Mouse (Mus musculus): ENCODE results near the gene Adgrg5. TPM values are rescaled to one million over a fixed set of nuclear protein-coding genes. Genes with fewer than 3 reads are reported as not detected.

Adgrg5 gene
- polyA plus RNA-seq, 1 experiment from 2014 or later, result 0.15 TPM

DNA sequence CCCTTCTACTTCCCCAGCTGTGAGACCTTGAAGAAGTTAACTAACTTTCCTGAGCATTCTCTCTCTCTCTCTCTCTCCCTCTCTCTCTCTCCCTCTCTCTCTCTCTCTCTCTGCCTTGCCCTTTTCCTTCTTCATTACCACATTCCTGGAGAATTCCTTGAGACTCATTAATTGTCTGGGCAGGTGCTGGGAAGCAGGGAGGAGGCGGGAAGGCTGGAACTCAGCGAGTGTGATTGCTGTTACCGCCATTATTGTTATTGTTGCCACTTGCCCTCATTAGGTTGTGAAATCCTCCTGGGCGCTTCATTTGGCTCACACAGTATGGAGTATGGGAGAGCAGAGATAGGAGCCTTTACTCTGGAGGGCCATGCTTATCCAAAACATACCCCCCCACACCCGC lies 59.7 kb downstream of the Adgrg5 start:
- H3K36me3 ChIP-seq (ENCODE audit: control insufficient read depth, insufficient read depth, low read length), result no peaks in the 10 kb centered on the region
- peak overlapping the region; percentile 3; the same call in 1 of the 2 replicates for H3K4me2 ChIP-seq (ENCODE audit: low read depth, low read length)
- no peak overlapping the region for H3K9ac ChIP-seq (ENCODE audit: low read length)
- peaks cover 40% of the 10 kb centered on the region for H3K4me1 ChIP-seq (replicated peaks; ENCODE audit: control insufficient read depth, insufficient read depth, low read length)
- H3K27ac ChIP-seq (ENCODE audit: low read length), result peak overlapping the region; percentile 52; the same call in 1 of the 2 replicates
- WGBS, result 1% methylated on average over 4 of the region's 5 CpGs
- H3K9me3 ChIP-seq (ENCODE audit: control insufficient read depth, low read length), result no peaks in the 10 kb centered on the region
- no peaks in the 10 kb centered on the region for H3K27me3 ChIP-seq (ENCODE audit: control insufficient read depth, insufficient read depth, low read depth, low read length)
- H3K4me3 ChIP-seq (ENCODE audit: low read length), result no peak overlapping the region
- ATAC-seq (ENCODE audit: low read depth), result no peak

DNA sequence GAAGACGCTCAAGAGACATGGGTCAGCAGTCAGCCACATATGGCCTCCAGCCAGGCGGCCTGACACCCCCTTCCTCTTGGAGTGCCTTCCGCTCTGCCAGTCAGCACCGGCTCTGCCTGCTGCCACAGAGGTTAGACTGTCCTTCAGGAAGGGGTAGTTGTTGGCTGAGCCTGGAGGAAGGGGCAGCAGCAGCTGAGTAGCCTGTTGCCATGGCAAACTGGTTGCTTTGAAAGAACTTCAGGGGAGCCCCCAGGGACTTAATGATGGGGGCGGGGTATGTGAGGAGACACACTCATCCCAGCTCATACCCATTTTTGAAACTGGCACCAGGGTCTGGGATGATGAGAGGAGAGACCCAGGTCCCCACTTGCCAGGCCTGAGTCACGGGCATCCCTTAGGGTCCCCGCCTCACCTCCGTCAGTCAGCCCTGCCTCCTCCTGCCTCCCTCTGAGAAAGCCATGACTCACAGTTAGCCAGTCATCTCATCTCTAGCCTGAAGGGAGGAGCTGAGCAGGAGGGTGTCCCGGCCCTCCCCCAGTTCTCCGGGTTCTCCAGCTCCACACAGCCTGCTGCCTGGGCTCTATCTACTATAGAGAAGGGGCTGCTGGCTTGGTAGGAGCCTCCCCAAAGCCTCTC lies 60.5 kb downstream of the Adgrg5 start:
- ATAC-seq (ENCODE audit: low read depth), result peak; percentile 65
- H3K9me3 ChIP-seq (ENCODE audit: control insufficient read depth, low read length), result no peaks in the 10 kb centered on the region
- peaks cover 43% of the 10 kb centered on the region for H3K4me1 ChIP-seq (replicated peaks; ENCODE audit: control insufficient read depth, insufficient read depth, low read length)
- no peaks in the 10 kb centered on the region for H3K36me3 ChIP-seq (ENCODE audit: control insufficient read depth, insufficient read depth, low read length)
- H3K27ac ChIP-seq (ENCODE audit: low read length), result peak overlapping the region; percentile 52; the same call in 1 of the 2 replicates
- no peaks in the 10 kb centered on the region for H3K27me3 ChIP-seq (ENCODE audit: control insufficient read depth, insufficient read depth, low read depth, low read length)
- 0 out of 2 replicates have a peak overlapping the region, but pooled peaks have one; percentile 17 for H3K9ac ChIP-seq (ENCODE audit: low read length)
- no peak overlapping the region for H3K4me2 ChIP-seq (ENCODE audit: low read depth, low read length)
- 17% methylated on average over 10 of the region's 10 CpGs for WGBS
- H3K4me3 ChIP-seq (ENCODE audit: low read length), result no peak overlapping the region

DNA sequence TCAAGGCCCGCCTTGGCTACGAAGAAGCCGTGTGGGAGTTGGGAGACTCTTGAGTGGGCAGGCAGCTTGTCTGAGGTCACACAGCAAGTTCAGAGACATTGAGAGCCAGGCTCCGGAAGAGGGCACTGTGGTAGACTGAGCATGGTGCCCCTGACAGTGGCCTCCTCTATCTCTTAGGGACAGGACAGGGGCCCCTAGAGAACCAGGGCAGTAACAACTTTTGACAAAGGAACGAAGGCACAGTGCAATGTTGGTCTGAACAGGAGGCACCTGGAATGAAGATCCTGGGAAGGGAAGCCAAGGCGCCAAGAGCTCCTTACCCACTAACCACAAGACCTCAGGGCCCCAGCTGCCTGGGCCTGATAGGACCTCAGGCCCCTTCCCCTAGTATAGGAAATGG lies 61.5 kb downstream of the Adgrg5 start:
- H3K27me3 ChIP-seq (ENCODE audit: control insufficient read depth, insufficient read depth, low read depth, low read length), result no peaks in the 10 kb centered on the region
- WGBS, result 76% methylated on average over 6 of the region's 6 CpGs
- peaks cover 39% of the 10 kb centered on the region for H3K4me1 ChIP-seq (replicated peaks; ENCODE audit: control insufficient read depth, insufficient read depth, low read length)
- no peaks in the 10 kb centered on the region for H3K36me3 ChIP-seq (ENCODE audit: control insufficient read depth, insufficient read depth, low read length)
- H3K9ac ChIP-seq (ENCODE audit: low read length), result no peak overlapping the region
- H3K4me3 ChIP-seq (ENCODE audit: low read length), result no peak overlapping the region
- no peak overlapping the region for H3K4me2 ChIP-seq (ENCODE audit: low read depth, low read length)
- no peaks in the 10 kb centered on the region for H3K9me3 ChIP-seq (ENCODE audit: control insufficient read depth, low read length)
- ATAC-seq (ENCODE audit: low read depth), result no peak
- no peak overlapping the region for H3K27ac ChIP-seq (ENCODE audit: low read length)

DNA sequence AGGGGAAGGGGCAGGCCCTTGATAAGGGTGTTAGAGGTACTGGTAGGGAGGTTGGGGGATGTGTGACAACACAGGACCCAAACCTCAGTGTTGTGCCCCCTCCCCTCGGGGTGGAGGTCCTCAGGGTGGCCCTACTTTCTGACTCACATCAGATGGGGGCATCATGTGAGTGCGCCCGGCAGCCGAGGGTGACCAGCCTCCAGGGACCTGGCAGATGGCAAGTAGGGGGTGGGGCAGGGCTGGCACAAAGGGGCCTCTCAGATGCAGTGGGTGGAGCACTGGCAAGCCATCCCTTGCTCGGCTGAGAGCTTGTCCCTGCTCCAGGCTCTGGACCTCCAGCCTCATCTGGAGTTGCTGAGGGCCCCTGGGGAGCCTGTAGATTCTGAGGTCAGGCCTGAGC lies 63.2 kb downstream of the Adgrg5 start:
- ATAC-seq (ENCODE audit: low read depth), result no peak
- no peaks in the 10 kb centered on the region for H3K9me3 ChIP-seq (ENCODE audit: control insufficient read depth, low read length)
- WGBS, result 42% methylated on average over 4 of the region's 5 CpGs
- H3K4me2 ChIP-seq (ENCODE audit: low read depth, low read length), result no peak overlapping the region
- H3K36me3 ChIP-seq (ENCODE audit: control insufficient read depth, insufficient read depth, low read length), result no peaks in the 10 kb centered on the region
- H3K4me3 ChIP-seq (ENCODE audit: low read length), result no peak overlapping the region
- peaks cover 38% of the 10 kb centered on the region for H3K4me1 ChIP-seq (replicated peaks; ENCODE audit: control insufficient read depth, insufficient read depth, low read length)
- peak overlapping the region; percentile 9; the same call in 1 of the 2 replicates for H3K9ac ChIP-seq (ENCODE audit: low read length)
- H3K27me3 ChIP-seq (ENCODE audit: control insufficient read depth, insufficient read depth, low read depth, low read length), result no peaks in the 10 kb centered on the region
- H3K27ac ChIP-seq (ENCODE audit: low read length), result no peak overlapping the region

DNA sequence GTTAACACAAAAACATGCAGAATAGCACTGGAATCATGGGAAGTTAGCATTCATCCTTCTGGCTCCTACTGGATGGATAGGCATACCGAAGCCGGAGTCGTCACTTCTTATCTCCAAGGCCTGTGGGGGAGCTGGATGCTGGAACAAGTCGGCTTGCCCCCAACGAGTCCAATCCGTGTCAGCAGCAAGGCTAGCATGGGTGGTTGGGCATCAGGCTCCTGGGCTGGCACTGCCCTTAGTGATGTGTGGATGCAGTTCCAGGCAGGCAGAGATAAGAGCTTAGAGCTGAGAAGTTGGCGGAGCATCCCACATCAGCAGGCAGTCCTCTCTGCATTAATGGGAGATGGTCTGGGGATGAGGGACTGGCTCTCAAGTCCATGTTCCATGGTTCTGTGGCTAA lies 64.1 kb downstream of the Adgrg5 start:
- H3K4me3 ChIP-seq (ENCODE audit: low read length), result no peak overlapping the region
- peaks cover 46% of the 10 kb centered on the region for H3K4me1 ChIP-seq (replicated peaks; ENCODE audit: control insufficient read depth, insufficient read depth, low read length)
- ATAC-seq (ENCODE audit: low read depth), result no peak
- H3K27ac ChIP-seq (ENCODE audit: low read length), result no peak overlapping the region
- no peak overlapping the region for H3K9ac ChIP-seq (ENCODE audit: low read length)
- no peaks in the 10 kb centered on the region for H3K27me3 ChIP-seq (ENCODE audit: control insufficient read depth, insufficient read depth, low read depth, low read length)
- no peaks in the 10 kb centered on the region for H3K9me3 ChIP-seq (ENCODE audit: control insufficient read depth, low read length)
- H3K36me3 ChIP-seq (ENCODE audit: control insufficient read depth, insufficient read depth, low read length), result no peaks in the 10 kb centered on the region
- 58% methylated on average over 7 of the region's 7 CpGs for WGBS
- H3K4me2 ChIP-seq (ENCODE audit: low read depth, low read length), result no peak overlapping the region

DNA sequence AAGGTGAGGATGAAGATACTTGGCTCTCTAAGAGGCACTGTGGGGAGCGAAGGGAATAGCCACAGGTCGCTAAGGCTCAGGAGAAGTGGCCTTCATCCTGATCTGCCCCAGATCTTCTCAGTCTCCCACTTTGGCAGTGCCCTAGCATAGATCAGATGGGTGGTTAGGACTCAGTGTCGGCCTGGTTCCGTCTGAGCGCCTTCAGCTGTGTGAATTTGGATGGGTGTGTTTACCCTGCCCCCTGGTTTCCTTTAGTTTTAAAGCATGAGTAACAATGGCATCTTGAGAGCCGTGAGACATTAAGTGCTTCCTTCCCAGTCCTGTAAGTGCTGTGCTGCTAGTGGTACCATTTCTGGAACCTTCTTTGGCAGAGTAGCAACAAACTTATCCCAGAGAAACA lies 65.1 kb downstream of the Adgrg5 start:
- no peak overlapping the region for H3K4me3 ChIP-seq (ENCODE audit: low read length)
- peaks cover 48% of the 10 kb centered on the region for H3K4me1 ChIP-seq (replicated peaks; ENCODE audit: control insufficient read depth, insufficient read depth, low read length)
- no peaks in the 10 kb centered on the region for H3K27me3 ChIP-seq (ENCODE audit: control insufficient read depth, insufficient read depth, low read depth, low read length)
- ATAC-seq (ENCODE audit: low read depth), result no peak
- H3K27ac ChIP-seq (ENCODE audit: low read length), result no peak overlapping the region
- no peaks in the 10 kb centered on the region for H3K36me3 ChIP-seq (ENCODE audit: control insufficient read depth, insufficient read depth, low read length)
- no peak overlapping the region for H3K4me2 ChIP-seq (ENCODE audit: low read depth, low read length)
- H3K9me3 ChIP-seq (ENCODE audit: control insufficient read depth, low read length), result no peaks in the 10 kb centered on the region
- WGBS, result 58% methylated on average over 6 of the region's 6 CpGs
- no peak overlapping the region for H3K9ac ChIP-seq (ENCODE audit: low read length)

DNA sequence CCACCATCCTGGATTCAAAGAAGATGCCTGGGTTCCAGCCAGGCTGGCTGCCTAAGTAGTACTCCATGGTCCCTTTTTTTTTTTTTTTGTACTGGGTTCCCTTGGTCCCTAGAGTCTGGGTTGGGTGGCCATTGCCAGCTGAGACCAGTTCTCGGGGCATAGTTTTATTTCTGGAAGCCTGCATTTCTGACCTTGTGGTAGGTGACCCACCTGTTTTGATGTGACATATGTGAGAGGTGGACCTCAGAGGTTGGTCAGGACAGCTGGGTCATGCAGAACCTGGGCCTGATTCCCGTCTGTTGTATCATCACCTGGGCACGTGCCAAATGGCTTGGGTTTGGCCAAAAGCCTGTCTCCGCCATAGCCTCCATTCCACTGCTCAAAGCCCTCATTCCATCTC lies 66.2 kb downstream of the Adgrg5 start:
- no peak overlapping the region for H3K4me2 ChIP-seq (ENCODE audit: low read depth, low read length)
- peaks cover 49% of the 10 kb centered on the region for H3K4me1 ChIP-seq (replicated peaks; ENCODE audit: control insufficient read depth, insufficient read depth, low read length)
- no peak for ATAC-seq (ENCODE audit: low read depth)
- H3K27ac ChIP-seq (ENCODE audit: low read length), result no peak overlapping the region
- WGBS, result 82% methylated on average over 4 of the region's 4 CpGs
- no peak overlapping the region for H3K4me3 ChIP-seq (ENCODE audit: low read length)
- H3K36me3 ChIP-seq (ENCODE audit: control insufficient read depth, insufficient read depth, low read length), result no peaks in the 10 kb centered on the region
- H3K9me3 ChIP-seq (ENCODE audit: control insufficient read depth, low read length), result no peaks in the 10 kb centered on the region
- H3K27me3 ChIP-seq (ENCODE audit: control insufficient read depth, insufficient read depth, low read depth, low read length), result no peaks in the 10 kb centered on the region
- H3K9ac ChIP-seq (ENCODE audit: low read length), result no peak overlapping the region

DNA sequence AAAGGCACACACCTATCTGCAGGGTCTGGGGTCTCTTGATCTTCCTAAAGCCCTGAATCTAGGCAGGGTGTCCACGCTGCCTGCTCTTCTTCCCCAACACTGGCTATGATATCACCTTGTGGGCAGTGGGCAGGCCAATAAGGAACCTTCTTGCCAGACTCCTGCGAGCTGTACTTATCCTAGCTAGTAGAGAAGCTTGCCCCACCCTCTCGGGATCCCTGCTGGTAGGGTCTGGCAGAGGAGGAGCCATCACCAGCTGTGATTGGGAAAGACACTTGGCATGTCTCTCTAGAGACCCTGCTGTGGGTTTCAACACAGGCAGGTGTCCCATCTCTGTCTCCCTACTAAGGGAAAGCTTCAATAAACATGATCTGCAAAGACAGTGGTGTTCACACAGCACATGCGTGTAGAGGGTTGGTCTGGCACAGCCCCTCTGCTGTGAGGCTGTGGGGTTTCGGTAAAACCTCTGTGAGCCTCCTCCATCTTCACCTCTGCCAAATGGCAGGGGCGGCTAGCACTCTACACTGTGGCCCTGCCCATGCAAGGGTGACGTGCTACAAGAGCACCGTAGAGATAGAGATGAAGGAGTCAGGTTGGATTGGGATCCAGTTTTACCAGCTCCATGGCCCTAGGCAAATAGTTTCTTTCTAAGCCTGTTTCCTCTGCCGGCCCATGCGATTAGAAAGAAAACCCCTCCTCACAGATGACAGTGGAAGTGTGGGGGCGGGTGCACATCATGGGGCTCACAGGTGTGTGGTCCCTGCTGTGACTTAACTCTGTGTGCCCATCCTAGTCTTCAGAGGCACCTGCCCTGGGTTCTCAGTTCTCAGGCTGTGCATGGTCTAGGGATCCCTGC lies 67.3 kb downstream of the Adgrg5 start:
- ATAC-seq (ENCODE audit: low read depth), result 0 out of 2 replicates have a peak, but pooled peaks have one; percentile 23
- Histone ChIP-seq H3K4me1 (replicated peaks; ENCODE audit: control insufficient read depth, insufficient read depth, low read length) (peaks cover 49% of the 10 kb centered on the region), H3K27ac (ENCODE audit: low read length) (no peak overlapping the region), H3K27me3 (ENCODE audit: control insufficient read depth, insufficient read depth, low read depth, low read length) (no peaks in the 10 kb centered on the region), H3K36me3 (ENCODE audit: control insufficient read depth, insufficient read depth, low read length) (no peaks in the 10 kb centered on the region), H3K4me2 (ENCODE audit: low read depth, low read length) (no peak overlapping the region), H3K4me3 (ENCODE audit: low read length) (no peak overlapping the region), H3K9ac (ENCODE audit: low read length) (no peak overlapping the region), H3K9me3 (ENCODE audit: control insufficient read depth, low read length) (no peaks in the 10 kb centered on the region)
- WGBS, result 35% methylated on average over 11 of the region's 11 CpGs

DNA sequence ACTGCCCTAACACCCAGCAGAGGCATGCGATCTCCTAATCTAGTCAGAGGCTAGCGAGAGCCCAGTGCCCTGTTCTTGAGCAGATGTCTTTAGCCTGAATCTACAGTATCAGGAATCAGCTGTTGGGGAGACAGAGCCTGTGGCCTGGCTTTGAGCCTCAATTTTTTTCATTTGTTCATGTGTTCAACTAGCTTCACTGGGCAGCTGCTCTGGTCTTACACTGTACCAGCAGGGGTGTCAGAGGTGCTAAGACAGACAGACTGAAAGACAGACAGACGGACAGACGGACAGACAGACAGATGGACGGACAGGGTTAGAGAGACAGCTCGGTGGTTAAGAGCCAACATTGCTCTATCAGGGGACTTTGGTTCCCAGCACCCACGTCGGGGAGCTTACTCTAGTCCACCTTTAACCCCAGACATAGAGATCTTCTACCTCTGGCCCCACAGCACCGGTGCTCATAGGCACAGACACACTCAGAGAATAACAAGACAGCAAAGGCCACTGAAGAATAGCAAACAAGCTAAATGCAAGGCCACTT lies 68.0 kb downstream of the Adgrg5 start:
- Histone ChIP-seq H3K27ac (ENCODE audit: low read length) (peak overlapping the region; percentile 82; the same call in 1 of the 2 replicates), H3K4me2 (ENCODE audit: low read depth, low read length) (no peak overlapping the region), H3K9ac (ENCODE audit: low read length) (no peak overlapping the region), H3K27me3 (ENCODE audit: control insufficient read depth, insufficient read depth, low read depth, low read length) (no peaks in the 10 kb centered on the region), H3K9me3 (ENCODE audit: control insufficient read depth, low read length) (no peaks in the 10 kb centered on the region), H3K4me1 (replicated peaks; ENCODE audit: control insufficient read depth, insufficient read depth, low read length) (peaks cover 48% of the 10 kb centered on the region), H3K36me3 (ENCODE audit: control insufficient read depth, insufficient read depth, low read length) (no peaks in the 10 kb centered on the region), H3K4me3 (ENCODE audit: low read length) (no peak overlapping the region)
- 71% methylated on average over 9 of the region's 9 CpGs for WGBS
- no peak for ATAC-seq (ENCODE audit: low read depth)
